Mouse (Mus musculus): ENCODE measurements at regions not wholly inside any gene's neighbourhood (a gene's known extent, or its start where the extent isn't known, plus 50 kb on each side); places are given as distances from the start of the nearest gene placed in this dataset.
A peak's percentile ranks its signal among the peaks of the same experiment; 100 is the strongest.

DNA sequence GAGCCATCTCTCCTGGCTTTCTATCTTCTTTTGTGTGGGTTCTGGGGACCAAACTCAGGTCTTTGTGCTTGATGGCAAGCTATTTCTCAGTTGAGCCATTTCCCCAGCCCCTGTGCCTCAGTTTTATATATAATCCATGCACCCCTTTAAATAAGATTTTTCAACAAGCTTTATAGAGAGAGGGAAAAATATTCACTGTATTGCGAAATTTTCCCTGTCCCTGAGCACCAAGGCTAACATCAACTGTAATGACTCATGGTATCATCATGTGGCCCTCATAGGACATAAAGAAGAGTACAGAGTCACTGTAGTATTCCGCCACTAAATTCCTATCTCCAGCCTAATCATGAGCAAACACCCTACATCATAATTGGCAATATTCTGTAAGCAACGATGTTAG lies 142.4 kb upstream of the Dock1 start:
- in situ Hi-C loops (cut with MboI; ENCODE audit: low pct_unique_long_range_greater_than_20kb): no loop called here

GRCm38 (mm10) chr7:134534821-134535220 lies 135.6 kb upstream of the Dock1 start:
- H3K27me3 ChIP-seq: no peaks in the 10 kb centered on the region
- DNase-seq (ENCODE audit: low read depth, low spot score) (no peak), ATAC-seq (no peak)
- TF ChIP-seq CTCF (IDR thresholded peaks at IDR 0.05): no peak
- ChIA-PET CTCF (interaction anchor here (1.0 kb wide), 1 partner anchor 21 kb away, joined by 3 read pairs; no protein-coding TSS in a partner anchor), POLR2A (no interaction called here)
- in situ Hi-C loops (cut with MboI; ENCODE audit: low pct_unique_long_range_greater_than_20kb): no loop called here

More for the DNA sequence above, 142.4 kb upstream of the Dock1 start:
- ChIA-PET CTCF (interaction anchor here (0.9 kb wide), 1 partner anchor 22 kb away, joined by 3 read pairs; no protein-coding TSS in a partner anchor), POLR2A (no interaction called here)
- no peaks in the 10 kb centered on the region for H3K27me3 ChIP-seq
- TF ChIP-seq CTCF (IDR thresholded peaks at IDR 0.05): no peak
- ATAC-seq (no peak), DNase-seq (ENCODE audit: low read depth, low spot score) (no peak)

DNA sequence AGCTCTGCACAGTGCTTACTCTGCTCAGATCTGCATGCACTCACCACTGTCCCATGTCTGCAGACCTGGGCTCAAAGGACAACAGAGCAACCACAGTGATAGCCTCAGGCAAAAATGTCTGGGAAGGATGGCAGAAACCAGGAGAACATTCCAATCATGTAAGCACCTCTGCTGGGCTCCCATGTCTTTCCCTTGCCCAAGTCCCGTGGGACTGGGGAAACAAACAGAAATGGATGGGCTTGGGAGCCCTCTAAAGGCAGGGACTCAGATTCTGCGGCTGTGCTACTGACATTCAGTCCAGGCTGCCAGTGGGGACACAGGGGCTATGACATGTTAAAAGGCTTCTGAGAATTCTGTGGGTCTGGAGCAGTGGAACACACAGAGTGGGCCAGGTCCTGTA lies 128.8 kb upstream of the Dock1 start:
- H3K27me3 ChIP-seq: no peaks in the 10 kb centered on the region
- peak; percentile 69 for ATAC-seq
- ChIA-PET POLR2A (no interaction called here), CTCF (no interaction called here)
- TF ChIP-seq CTCF (IDR thresholded peaks at IDR 0.05): peak; percentile 40
- in situ Hi-C loops (cut with MboI; ENCODE audit: low pct_unique_long_range_greater_than_20kb): loop anchor here (10.0 kb wide), 1 partner anchor 277 kb away; no protein-coding TSS in a partner anchor
- no peak for DNase-seq (ENCODE audit: low read depth, low spot score)

DNA sequence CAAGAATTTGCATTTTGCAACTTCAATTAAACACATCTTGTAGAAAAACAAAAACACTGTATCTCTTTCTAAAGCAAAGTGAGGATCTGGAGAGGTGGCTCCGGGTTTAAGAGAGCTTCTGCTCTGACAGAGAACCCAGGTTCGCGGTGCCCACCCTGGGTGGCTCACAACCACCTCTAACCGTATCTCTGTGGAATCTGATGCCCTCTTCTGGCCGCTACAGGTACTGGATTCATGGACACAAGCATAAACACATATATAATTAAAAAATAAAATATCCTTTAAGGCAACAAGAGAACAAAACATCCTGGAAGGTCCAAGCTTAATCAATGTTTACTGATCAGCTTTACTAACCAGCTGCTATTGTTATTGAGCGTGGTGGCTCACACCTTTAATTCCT lies 124.3 kb upstream of the Dock1 start:
- in situ Hi-C loops (cut with MboI; ENCODE audit: low pct_unique_long_range_greater_than_20kb): loop anchor here (10.0 kb wide), 1 partner anchor 281 kb away; no protein-coding TSS in a partner anchor
- CTCF ChIA-PET: interaction anchor here (0.9 to 1.7 kb wide), 3 partner anchors 17 to 63 kb away, joined by 3 to 5 read pairs (median 4); no protein-coding TSS in a partner anchor
- TF ChIP-seq CTCF (IDR thresholded peaks at IDR 0.05): peak; percentile 56
- no peaks in the 10 kb centered on the region for H3K27me3 ChIP-seq
- POLR2A ChIA-PET: interaction anchor here (0.6 kb wide), 1 partner anchor 351 kb away, joined by 4 read pairs; no protein-coding TSS in a partner anchor
- ATAC-seq (no peak), DNase-seq (ENCODE audit: low read depth, low spot score) (no peak)

DNA sequence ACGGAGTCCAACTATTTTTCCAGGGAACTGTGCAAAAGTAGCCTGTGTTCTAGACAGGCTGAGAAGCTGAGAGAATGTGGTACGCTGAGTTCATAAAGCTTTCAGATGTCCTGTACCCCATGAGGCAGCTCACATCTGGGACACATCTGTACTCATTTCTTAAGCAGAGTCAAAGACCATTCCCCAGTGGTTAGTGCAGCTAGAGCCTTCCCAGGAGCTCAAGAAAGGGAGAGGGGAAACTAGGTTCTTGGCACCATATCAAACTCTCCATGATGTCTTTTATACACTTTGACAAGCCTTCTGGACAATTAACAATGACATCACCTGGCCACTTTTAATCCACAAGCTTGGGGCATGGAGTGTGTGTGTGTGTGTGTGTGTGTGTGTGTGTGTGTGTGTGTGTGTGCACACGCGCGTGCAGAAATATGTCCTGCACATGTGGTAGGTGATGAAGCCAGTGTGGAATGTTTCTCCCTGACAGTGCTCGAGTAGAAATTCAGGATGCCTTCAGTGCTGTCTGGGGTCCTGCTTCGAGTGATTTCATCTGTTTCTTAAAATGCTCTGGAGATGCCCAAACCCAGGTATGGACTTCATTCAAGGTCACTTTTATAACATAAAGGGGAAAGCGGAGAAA lies 121.1 kb upstream of the Dock1 start:
- ChIA-PET CTCF (interaction anchor here (1.2 kb wide), 1 partner anchor 10 kb away, joined by 3 read pairs; no protein-coding TSS in a partner anchor), POLR2A (no interaction called here)
- H3K27me3 ChIP-seq: no peaks in the 10 kb centered on the region
- no peak for TF ChIP-seq CTCF (IDR thresholded peaks at IDR 0.05)
- in situ Hi-C loops (cut with MboI; ENCODE audit: low pct_unique_long_range_greater_than_20kb): loop anchor here (10.0 kb wide), 1 partner anchor 285 kb away; no protein-coding TSS in a partner anchor
- DNase-seq (ENCODE audit: low read depth, low spot score) (no peak), ATAC-seq (no peak)

- ChIA-PET POLR2A (no interaction called here), CTCF (no interaction called here)
- no peaks in the 10 kb centered on the region for H3K27me3 ChIP-seq
- ATAC-seq (no peak), DNase-seq (ENCODE audit: low read depth, low spot score) (no peak)
- no peak for TF ChIP-seq CTCF (IDR thresholded peaks at IDR 0.05)
- in situ Hi-C loops (cut with MboI; ENCODE audit: low pct_unique_long_range_greater_than_20kb): no loop called here
Measured at GRCm38 (mm10) chr7:134550221-134550809, 120.1 kb upstream of the Dock1 start.

DNA sequence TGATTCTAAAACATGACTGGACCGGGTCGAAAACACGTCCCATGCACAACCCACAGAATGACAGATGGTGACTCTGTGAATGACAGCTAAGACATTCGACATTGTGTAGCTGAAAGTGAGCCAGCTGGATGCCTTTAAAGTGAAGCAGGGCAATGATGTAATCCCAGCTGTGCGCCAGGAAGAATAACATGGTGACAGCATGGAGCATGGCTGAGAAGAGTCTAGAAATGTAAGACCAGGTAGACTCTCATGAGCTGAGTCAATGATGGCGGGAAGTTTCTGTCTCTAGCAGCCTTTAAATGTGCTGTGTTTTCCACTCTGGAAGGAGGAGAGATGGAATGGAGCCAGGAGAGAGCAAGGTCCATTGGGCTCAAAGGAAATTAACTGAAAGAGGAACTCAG lies 118.4 kb upstream of the Dock1 start:
- TF ChIP-seq CTCF (IDR thresholded peaks at IDR 0.05): no peak
- no peaks in the 10 kb centered on the region for H3K27me3 ChIP-seq
- DNase-seq (ENCODE audit: low read depth, low spot score) (no peak), ATAC-seq (no peak)
- CTCF ChIA-PET: interaction anchor here (0.6 kb wide), 1 partner anchor 64 kb away, joined by 3 read pairs; no protein-coding TSS in a partner anchor
- in situ Hi-C loops (cut with MboI; ENCODE audit: low pct_unique_long_range_greater_than_20kb): no loop called here
- POLR2A ChIA-PET: no interaction called here

- TF ChIP-seq CTCF (IDR thresholded peaks at IDR 0.05): no peak
- in situ Hi-C loops (cut with MboI; ENCODE audit: low pct_unique_long_range_greater_than_20kb): no loop called here
- ATAC-seq (no peak), DNase-seq (ENCODE audit: low read depth, low spot score) (no peak)
- CTCF ChIA-PET: no interaction called here
- POLR2A ChIA-PET: interaction anchor here (0.7 kb wide), 1 partner anchor 382 kb away, joined by 3 read pairs; no protein-coding TSS in a partner anchor
- no peaks in the 10 kb centered on the region for H3K27me3 ChIP-seq
Measured at GRCm38 (mm10) chr7:134556061-134556460, 114.4 kb upstream of the Dock1 start.

DNA sequence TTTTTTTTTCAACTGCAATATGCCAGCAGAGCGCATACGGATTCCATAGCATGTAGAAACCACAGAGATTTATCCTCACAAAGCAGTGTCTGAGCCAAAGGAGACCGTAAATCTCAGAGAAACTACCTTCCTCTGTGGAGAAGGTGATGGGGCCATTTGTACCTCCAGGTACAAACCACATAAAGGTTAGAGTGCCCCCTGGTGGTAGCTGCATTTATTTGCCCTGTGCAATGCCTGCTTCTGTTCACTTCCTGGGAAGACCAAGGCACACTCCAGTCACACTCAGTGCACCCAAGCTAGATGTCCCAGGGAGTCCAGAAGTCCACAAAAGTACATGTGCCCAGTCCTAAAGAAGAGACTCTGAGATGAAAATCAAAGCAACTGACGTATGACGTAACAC lies 104.1 kb upstream of the Dock1 start:
- POLR2A ChIA-PET: no interaction called here
- H3K27me3 ChIP-seq: no peaks in the 10 kb centered on the region
- no peak for DNase-seq (ENCODE audit: low read depth, low spot score)
- no peak for ATAC-seq
- CTCF ChIA-PET: interaction anchor here (1.0 to 4.5 kb wide), 8 partner anchors 8 to 304 kb away, joined by 3 to 20 read pairs (median 3); no protein-coding TSS in a partner anchor
- in situ Hi-C loops (cut with MboI; ENCODE audit: low pct_unique_long_range_greater_than_20kb): no loop called here
- TF ChIP-seq CTCF (IDR thresholded peaks at IDR 0.05): peak; percentile 75

GRCm38 (mm10) chr7:134569247-134569646 lies 101.2 kb upstream of the Dock1 start:
- ChIA-PET POLR2A (no interaction called here), CTCF (interaction anchor here (0.9 kb wide), 2 partner anchors 11 to 18 kb away, joined by 3 read pairs; no protein-coding TSS in a partner anchor)
- TF ChIP-seq CTCF (IDR thresholded peaks at IDR 0.05): no peak
- DNase-seq (ENCODE audit: low read depth, low spot score) (no peak), ATAC-seq (no peak)
- H3K27me3 ChIP-seq: no peaks in the 10 kb centered on the region
- in situ Hi-C loops (cut with MboI; ENCODE audit: low pct_unique_long_range_greater_than_20kb): no loop called here

GRCm38 (mm10) chr7:134570176-134570810 lies 100.2 kb upstream of the Dock1 start:
- no peak for DNase-seq (ENCODE audit: low read depth, low spot score)
- TF ChIP-seq CTCF (IDR thresholded peaks at IDR 0.05): no peak
- ChIA-PET CTCF (no interaction called here), POLR2A (no interaction called here)
- in situ Hi-C loops (cut with MboI; ENCODE audit: low pct_unique_long_range_greater_than_20kb): no loop called here
- ATAC-seq: no peak
- no peaks in the 10 kb centered on the region for H3K27me3 ChIP-seq
